In genomic region chr17:8370634-8371229, GRCm38 (mm10) we compare ENCODE assay signal across 12 mouse cellular contexts. TPM values are rescaled to one million over a fixed set of nuclear protein-coding genes. Genes with fewer than 3 reads are reported as not detected.
DNase-seq lines count a peak whose midpoint lies in the region; ATAC-seq lines count a peak whose summit lies in the region.
"Had no signal": no experiment of that assay in that cellular context is flagged by ENCODE, and none has a peak within 500 bp of the region (broad histone marks: within the 10 kb centered on the region; RNA-seq: fewer than 3 reads in every experiment).

No protein-coding gene starts in this region.

- peak overlapping the region; percentile 8; the same call in 1 of the 2 replicates for H3K4me2 ChIP-seq in hindbrain, embryonic 14.5 days (replicated peaks)
- H3K4me2 ChIP-seq in neural tube, embryonic 11.5 days (ENCODE audit: low read depth): no peak overlapping the region

- no peaks in the 10 kb centered on the region for H3K27me3 ChIP-seq in hindbrain, embryonic 14.5 days (ENCODE audit: control insufficient read depth, insufficient read depth, low read length)
- no peaks in the 10 kb centered on the region for H3K27me3 ChIP-seq in neural tube, embryonic 11.5 days (ENCODE audit: control insufficient read depth, insufficient read depth, low read length)
- H3K27me3 ChIP-seq: limb, embryonic 13.5 days had no signal

- no peak overlapping the region for H3K4me3 ChIP-seq in hindbrain, embryonic 14.5 days (replicated peaks; ENCODE audit: low read length)
- H3K4me3 ChIP-seq in neural tube, embryonic 11.5 days (ENCODE audit: low read depth, low read length): no peak overlapping the region

- peaks cover 64% of the 10 kb centered on the region for H3K4me1 ChIP-seq in hindbrain, embryonic 14.5 days (replicated peaks; ENCODE audit: control insufficient read depth, insufficient read depth, low read length)
- peaks cover 29% of the 10 kb centered on the region; the same call in 1 of the 2 replicates for H3K4me1 ChIP-seq in neural tube, embryonic 11.5 days (ENCODE audit: control insufficient read depth, insufficient read depth, low read length)

- no peak for ATAC-seq in hindbrain, embryonic 14.5 days (ENCODE audit: low FRiP score)
- ATAC-seq in neural tube, embryonic 11.5 days (ENCODE audit: insufficient read depth, low FRiP score, low TSS enrichment): no peak
- ATAC-seq: Patski had no signal

- WGBS in hindbrain, embryonic 14.5 days: 13% methylated on average over 13 of the region's 13 CpGs
- 28% methylated on average over 13 of the region's 13 CpGs for WGBS in neural tube, embryonic 11.5 days

- peak overlapping the region; percentile 94 for H3K27ac ChIP-seq in hindbrain, embryonic 14.5 days
- H3K27ac ChIP-seq in neural tube, embryonic 11.5 days (ENCODE audit: low read depth, low read length): peak overlapping the region; percentile 94

- H3K9ac ChIP-seq in hindbrain, embryonic 14.5 days: peak overlapping the region; percentile 83
- H3K9ac ChIP-seq in neural tube, embryonic 11.5 days (ENCODE audit: low read length): peak overlapping the region; percentile 2; the same call in 1 of the 2 replicates

- no peaks in the 10 kb centered on the region for H3K36me3 ChIP-seq in hindbrain, embryonic 14.5 days (replicated peaks; ENCODE audit: control insufficient read depth, insufficient read depth)
- no peaks in the 10 kb centered on the region for H3K36me3 ChIP-seq in neural tube, embryonic 11.5 days (ENCODE audit: control insufficient read depth, insufficient read depth, low read length)
- H3K36me3 ChIP-seq: heart, embryonic 12.5 days; limb, embryonic 13.5 days had no signal

- no peaks in the 10 kb centered on the region for H3K9me3 ChIP-seq in hindbrain, embryonic 14.5 days (ENCODE audit: control insufficient read depth, low read length)
- H3K9me3 ChIP-seq in neural tube, embryonic 11.5 days (ENCODE audit: control insufficient read depth, low read length): no peaks in the 10 kb centered on the region
- H3K9me3 ChIP-seq: heart, embryonic 12.5 days; limb, embryonic 13.5 days had no signal

- peak; percentile 78 to 83 for DNase-seq in cerebellum, postnatal 10 days
- no peak for DNase-seq in cerebellum, adult 11 months
- DNase-seq in embryo, embryonic 9.5 days (ENCODE audit: extremely low spot score): peak; percentile 68
- DNase-seq in hindbrain, embryonic 14.5 days (ENCODE audit: low spot score): peak; percentile 63
- DNase-seq in neural tube, embryonic 11.5 days (ENCODE audit: low spot score): peak; percentile 62
- no peak for DNase-seq in urinary bladder, adult 18-20 months (ENCODE audit: low spot score in 2 of 2)
- no peak for DNase-seq in gastrocnemius, postnatal 4 days (ENCODE audit: low spot score in 2 of 2)
- DNase-seq in thymus, postnatal 14 days: no peak
- DNase-seq: kidney, adult 11 months had no signal

RNA-seq across cellular contexts. Expression of gene T2, which starts 14.9 kb away (rescaled TPM):
- 0.31 and 0.53 TPM in 2 replicates for polyA plus RNA-seq in hindbrain, embryonic 14.5 days (2014; fragmentation: Nextera tagmentation; extraction: Ambion mirVana)
- polyA plus RNA-seq in neural tube, embryonic 11.5 days (2014; fragmentation: Nextera tagmentation; extraction: Ambion mirVana): 0.42 and 0.53 TPM in 2 replicates
- total RNA-seq in gastrocnemius, postnatal 4 days (2021): not detected

RNA-seq across cellular contexts. Expression of gene Prr18, which starts 33.5 kb away (rescaled TPM):
- 20.9 and 22.7 TPM in 2 replicates for polyA plus RNA-seq in hindbrain, embryonic 14.5 days (2014; fragmentation: Nextera tagmentation; extraction: Ambion mirVana)
- 0.89 and 1.4 TPM in 2 replicates for polyA plus RNA-seq in neural tube, embryonic 11.5 days (2014; fragmentation: Nextera tagmentation; extraction: Ambion mirVana)
- under 1 TPM; 0.12 to 0.18 TPM for total RNA-seq in gastrocnemius, postnatal 4 days (2021)

RNA-seq across cellular contexts. Expression of gene Sft2d1, which starts 59.8 kb away (rescaled TPM):
- 152 and 175 TPM in 2 replicates for polyA plus RNA-seq in hindbrain, embryonic 14.5 days (2014; fragmentation: Nextera tagmentation; extraction: Ambion mirVana)
- 67.1 and 67.3 TPM in 2 replicates for polyA plus RNA-seq in neural tube, embryonic 11.5 days (2014; fragmentation: Nextera tagmentation; extraction: Ambion mirVana)
- total RNA-seq in gastrocnemius, postnatal 4 days (2021): 10 to 100 TPM; 25.0 to 29.1 TPM

Comparison
In these comparisons a context has a peak if more than half of its experiments do, and no peak if none do; other contexts are left out.
1. DNase-seq: peak in cerebellum, postnatal 10 days (2 of 2), embryo, embryonic 9.5 days (single experiment), hindbrain, embryonic 14.5 days (single experiment) and neural tube, embryonic 11.5 days (single experiment); none in cerebellum, adult 11 months (single experiment), urinary bladder, adult 18-20 months (0 of 2), gastrocnemius, postnatal 4 days (0 of 2) and thymus, postnatal 14 days (single experiment).